Mouse (Mus musculus) bone marrow, adult 2 months (tissue): Measurements from ENCODE around the gene Optc.

Source experiments
- CTCF ChIP-seq: fragments of 200-500 bp; IDR thresholded peaks from 2 replicates; pipeline ENCODE4 v1.5.1; 2011; ENCODE audit warnings: low read length, control low read depth; ENCODE audit not compliant: control insufficient read depth, insufficient read depth
- POLR2A ChIP-seq: fragments of 200-500 bp; IDR thresholded peaks from 2 replicates; pipeline ENCODE4 v1.6.1; 2011; ENCODE audit warnings: low read depth, mild to moderate bottlenecking, control low read depth, low read length, borderline replicate concordance; ENCODE audit not compliant: control insufficient read depth

DNA sequence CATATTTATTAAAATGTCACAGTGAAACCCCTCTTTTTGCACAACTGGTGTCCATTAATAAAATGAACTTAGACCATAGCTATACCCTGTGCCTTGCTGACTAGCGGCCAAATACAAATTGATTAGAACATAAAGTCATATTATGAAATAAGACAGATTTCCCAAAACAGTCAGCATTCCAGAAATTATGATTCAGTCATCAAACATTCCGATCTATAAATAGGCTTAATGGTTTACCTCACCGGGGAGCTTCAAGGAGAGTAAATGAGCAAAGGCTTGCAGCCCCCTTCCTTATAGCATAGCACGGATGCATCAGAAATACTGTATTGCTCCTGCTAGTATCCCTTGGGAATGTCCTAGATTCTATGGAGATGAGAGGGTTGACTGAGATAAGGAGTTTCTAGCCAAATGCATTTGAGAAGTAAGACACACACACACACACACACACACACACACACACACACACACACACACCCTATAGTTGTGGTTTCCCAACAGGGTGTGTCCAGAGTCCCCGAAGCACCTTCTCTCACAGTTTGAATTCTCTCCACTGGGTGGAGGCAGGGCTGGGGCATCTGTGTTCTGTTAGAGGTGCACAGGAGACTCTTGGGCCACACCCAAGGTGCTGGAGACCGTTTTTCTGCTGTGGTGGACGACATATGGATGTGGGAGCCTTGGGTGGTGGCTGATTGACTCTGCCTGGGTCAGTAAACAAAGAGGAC, 42.4 kb upstream of the Optc start:
- TF ChIP-seq POLR2A (no peak), CTCF (no peak)
